Mouse (Mus musculus): ENCODE measurements around the gene Trpv3.
"Not testable (repeated sequence)": the region's sequence is repeated elsewhere in the genome, so short reads cannot be mapped to it uniquely, and the experiment has no call there.

The Trpv3 gene

GRCm38 (mm10) chr11:73289621-73290020 is 22.4 kb downstream of the Trpv3 start:
- DNase-seq (ENCODE audit: low spot score) = no peak

GRCm38 (mm10) chr11:73303123-73303522 is 35.9 kb downstream of the Trpv3 start:
- no peak for DNase-seq (ENCODE audit: low spot score)

GRCm38 (mm10) chr11:73315961-73316360 is 48.8 kb downstream of the Trpv3 start:
- DNase-seq (ENCODE audit: low spot score) = no peak

- DNase-seq (ENCODE audit: low spot score) = not testable (repeated sequence)
These were observed 51.4 kb downstream of the Trpv3 start for GRCm38 (mm10) chr11:73318581-73318980.

- not testable (repeated sequence) for DNase-seq (ENCODE audit: low spot score)
These were observed 53.9 kb downstream of the Trpv3 start for GRCm38 (mm10) chr11:73321064-73321463.

- DNase-seq (ENCODE audit: low spot score) = no peak
These were observed 57.0 kb downstream of the Trpv3 start for GRCm38 (mm10) chr11:73323906-73324830.

- DNase-seq (ENCODE audit: low spot score) = no peak
These were observed 59.3 kb downstream of the Trpv3 start for GRCm38 (mm10) chr11:73326485-73326886.

- DNase-seq (ENCODE audit: low spot score) = no peak
These were observed 60.2 kb downstream of the Trpv3 start for GRCm38 (mm10) chr11:73327361-73327760.

GRCm38 (mm10) chr11:73329442-73329841 is 62.3 kb downstream of the Trpv3 start, which contains the start of the genes Aspa, Gm49340 and Spata22:
TSS of gene Aspa (minus strand) at chr11:73329596.
TSS of gene Gm49340 (plus strand) at chr11:73329741.
TSS of gene Spata22 (plus strand) at chr11:73329741.
- no peak for DNase-seq (ENCODE audit: low spot score)

- no peak for DNase-seq (ENCODE audit: low spot score)
These were observed 66.2 kb downstream of the Trpv3 start for GRCm38 (mm10) chr11:73333357-73333756.

GRCm38 (mm10) chr11:73336919-73337318 is 69.7 kb downstream of the Trpv3 start:
- DNase-seq (ENCODE audit: low spot score) = no peak

Data from retina, embryonic 14.5 days (tissue).